Mouse (Mus musculus) G1E (cell line): ENCODE measurements around the gene Foxred2.

Experiments used
- CTCF ChIP-seq: IDR thresholded peaks from 2 replicates; pipeline ENCODE4 v1.5.1; 2012; ENCODE audit warnings: low read depth, low read length, inconsistent platforms, mixed read lengths
- TAL1 ChIP-seq: conservative IDR thresholded peaks from 2 replicates; pipeline ENCODE4 v1.6.1; 2012; ENCODE audit warnings: low read depth, low read length, inconsistent platforms, mixed read lengths

GRCm38 (mm10) chr15:77960693-77961092 is 4.2 kb upstream of the Foxred2 start:
- no peak for TF ChIP-seq CTCF
- no peak for TF ChIP-seq TAL1
